Mouse (Mus musculus) T-cell, adult 2 months (primary cell): ENCODE measurements around the gene Sod2.
"Not testable (repeated sequence)": the region's sequence is repeated elsewhere in the genome, so short reads cannot be mapped to it uniquely, and the experiment has no call there.

Experiments used
- DNase-seq: peaks from one replicate; pipeline ENCODE4 v3.0.0; 2022; ENCODE audit warnings: low spot score

The Sod2 gene

DNA sequence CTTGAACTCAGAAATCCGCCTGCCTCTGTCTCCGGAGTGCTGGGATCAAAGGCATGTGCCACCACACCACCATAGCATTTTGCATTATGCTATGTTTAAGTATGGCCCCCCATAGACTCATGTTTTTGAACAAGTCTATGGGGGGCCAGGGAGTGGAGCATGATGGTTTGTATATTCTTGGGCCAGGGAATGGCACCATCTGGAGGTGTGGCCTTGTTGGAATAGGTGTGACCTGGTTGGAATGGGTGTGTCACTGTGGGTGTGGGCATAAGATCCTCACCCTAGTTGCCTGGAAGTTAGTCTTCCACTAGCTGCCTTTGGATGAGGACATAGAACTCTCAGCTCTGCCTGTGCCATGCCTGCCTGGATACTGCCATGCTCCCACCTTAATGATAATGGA, at the start of gene Sod2:
Gene Sod2 (plus strand): TSS at position 301 of the 400 bp plus-strand sequence.
- DNase-seq = not testable (repeated sequence)

GRCm38 (mm10) chr17:12959377-12959776, 47.3 kb upstream of the Sod2 start:
- not testable (repeated sequence) for DNase-seq

- DNase-seq = peak; percentile 96
Observed at GRCm38 (mm10) chr17:12960331-12960873, 46.2 kb upstream of the Sod2 start, which contains the start of gene Acat2. Acat2 (minus strand) TSS chr17:12960747.

DNA sequence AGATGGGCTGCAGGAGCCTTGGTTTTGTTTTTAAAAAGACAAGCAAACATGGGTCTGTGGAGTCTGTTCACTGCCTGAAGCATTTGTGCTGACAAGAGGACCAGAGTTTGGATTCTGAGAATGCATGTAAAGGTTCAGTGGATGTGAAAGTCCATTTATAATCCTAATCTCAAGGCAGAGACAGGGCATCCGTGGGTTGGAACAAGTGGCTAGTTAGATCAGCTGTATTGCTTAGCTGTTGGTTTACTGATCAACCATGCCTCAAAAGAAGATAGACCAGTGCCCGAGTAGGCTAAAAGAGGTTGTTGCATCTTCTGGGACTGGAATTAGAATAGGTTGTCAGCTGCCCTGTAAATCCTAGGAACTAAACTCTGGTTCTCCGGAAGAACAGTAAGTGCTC, 43.2 kb upstream of the Sod2 start:
- DNase-seq = no peak

GRCm38 (mm10) chr17:12967173-12967572, 39.5 kb upstream of the Sod2 start:
- DNase-seq = no peak

GRCm38 (mm10) chr17:12973851-12974250, 32.8 kb upstream of the Sod2 start:
- no peak for DNase-seq

GRCm38 (mm10) chr17:12978546-12978945, 28.1 kb upstream of the Sod2 start:
- no peak for DNase-seq

- no peak for DNase-seq
Observed at GRCm38 (mm10) chr17:12983988-12984387, 22.7 kb upstream of the Sod2 start.

- peak; percentile 38 for DNase-seq
Observed at GRCm38 (mm10) chr17:12988096-12988495, 18.6 kb upstream of the Sod2 start.

- DNase-seq = no peak
Observed at GRCm38 (mm10) chr17:12990567-12991145, 16.0 kb upstream of the Sod2 start.

GRCm38 (mm10) chr17:12991194-12991634, 15.4 kb upstream of the Sod2 start:
- peak; percentile 29 for DNase-seq

- peak; percentile 81 for DNase-seq
Observed at GRCm38 (mm10) chr17:12991635-12992358, 14.8 kb upstream of the Sod2 start.

DNA sequence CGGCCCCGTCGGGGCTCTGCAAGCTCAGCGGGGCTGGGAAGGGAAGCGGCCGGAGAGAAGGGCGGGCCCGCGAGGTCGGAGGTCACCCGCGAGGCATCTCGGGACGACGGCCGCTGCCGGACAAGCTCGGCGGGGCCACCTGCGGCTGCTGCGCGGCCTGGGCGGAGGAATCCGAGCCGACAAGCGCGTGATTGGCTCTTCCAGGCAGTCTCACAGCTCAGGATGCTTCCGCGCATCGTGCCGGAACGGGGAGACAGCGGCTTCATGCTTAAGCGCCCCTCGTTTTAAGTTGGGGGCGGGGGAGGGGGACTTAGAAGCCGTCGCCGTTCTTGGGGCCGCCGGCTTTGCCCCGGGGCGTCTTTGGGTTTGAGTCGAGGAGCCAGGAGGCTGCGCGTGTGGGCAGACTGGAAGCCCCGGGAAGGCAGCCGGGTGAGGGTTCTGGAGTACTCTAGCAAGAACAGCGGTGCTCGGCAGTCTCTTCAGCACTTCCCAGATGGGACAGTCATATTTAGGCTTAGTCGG, 14.1 kb upstream of the Sod2 start:
- DNase-seq = peak; percentile 81

DNA sequence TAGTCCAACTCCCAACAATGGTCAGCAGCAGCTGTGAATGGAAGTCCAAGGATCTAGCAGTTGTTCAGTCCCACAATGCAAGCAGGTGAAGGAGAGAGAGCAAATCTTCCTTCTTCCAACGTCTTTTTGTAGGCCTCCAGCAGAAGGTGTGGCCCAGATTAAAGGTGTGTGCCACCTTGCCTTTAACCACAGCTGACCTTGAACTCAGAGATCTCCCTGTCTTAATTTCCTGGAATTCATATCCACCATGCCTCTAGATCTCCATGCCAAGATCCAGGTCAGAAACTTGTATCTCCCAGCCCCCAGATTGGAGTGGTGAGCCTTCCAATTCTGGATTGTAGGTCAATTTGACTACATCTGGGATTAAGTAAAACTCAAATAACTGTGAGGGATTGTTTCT, 12.6 kb upstream of the Sod2 start, which contains the start of gene Wtap:
Gene Wtap (minus strand): TSS at position 101 of the 400 bp plus-strand sequence.
- no peak for DNase-seq

DNA sequence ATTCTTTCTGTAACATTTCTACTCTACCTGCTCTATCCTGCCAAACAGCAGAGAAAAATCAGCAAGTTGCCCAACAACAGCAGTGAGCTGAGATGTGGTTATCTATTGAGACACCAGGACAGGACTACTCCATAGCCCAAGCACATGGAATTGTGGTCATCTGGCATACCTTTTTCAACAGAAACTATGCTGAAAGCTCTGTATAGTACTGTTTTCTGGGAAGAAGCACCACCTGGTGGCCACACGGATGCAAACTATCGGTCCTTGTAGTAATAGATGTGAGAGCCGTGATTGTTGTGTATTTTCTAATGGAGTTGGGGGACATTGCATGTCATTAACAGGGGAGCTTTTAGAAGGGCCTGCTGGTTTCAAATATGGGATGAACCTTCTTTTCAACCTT, 10.3 kb upstream of the Sod2 start:
- peak; percentile 51 for DNase-seq

- DNase-seq = no peak
Observed at GRCm38 (mm10) chr17:12997890-12998289, 8.8 kb upstream of the Sod2 start.

GRCm38 (mm10) chr17:12999069-12999468, 7.6 kb upstream of the Sod2 start:
- no peak for DNase-seq

DNA sequence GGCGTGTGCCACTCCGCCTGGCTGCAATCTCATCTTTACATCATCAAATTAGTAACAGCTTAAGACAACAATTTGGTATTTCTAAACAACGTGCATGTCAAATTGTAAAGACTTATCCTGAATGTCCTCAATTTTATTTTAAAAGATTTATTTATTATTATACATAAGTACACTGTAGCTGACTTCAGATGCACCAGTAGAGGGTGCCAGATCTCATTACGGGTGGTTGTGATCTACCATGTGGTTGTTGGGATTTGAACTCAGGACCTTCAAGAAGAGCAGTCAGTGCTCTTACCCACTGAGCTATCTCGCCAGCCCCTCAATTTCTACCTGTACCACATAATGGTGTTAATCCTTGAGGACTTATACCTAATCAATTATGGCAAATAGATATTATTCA, 4.4 kb upstream of the Sod2 start:
- not testable (repeated sequence) for DNase-seq

- DNase-seq = not testable (repeated sequence)
Observed at GRCm38 (mm10) chr17:13004436-13004835, 2.2 kb upstream of the Sod2 start.

- no peak for DNase-seq
Observed at GRCm38 (mm10) chr17:13006984-13007383, 338 bp downstream of the Sod2 start.

GRCm38 (mm10) chr17:13007730-13008425, 1.2 kb downstream of the Sod2 start:
- peak; percentile 92 for DNase-seq

DNA sequence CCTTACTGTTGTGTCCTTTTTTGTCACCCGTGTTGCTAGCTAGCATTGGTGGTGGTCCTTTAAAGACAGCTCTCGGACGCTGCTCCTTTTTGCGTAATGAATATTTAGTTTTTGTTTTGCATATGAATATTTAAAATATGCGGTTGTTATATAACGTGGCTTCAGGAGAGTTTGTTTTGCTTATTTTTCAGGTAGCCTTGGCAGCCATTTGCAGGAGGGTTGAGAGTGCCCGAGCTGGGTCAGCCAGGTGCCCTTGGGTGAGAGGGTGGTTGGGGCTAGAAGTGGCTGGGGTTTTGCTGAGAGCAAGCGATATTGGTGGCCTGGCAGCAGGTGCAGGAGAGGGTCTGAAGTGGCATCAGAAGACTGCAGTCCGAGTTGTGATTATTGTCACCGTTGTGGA, 1.9 kb downstream of the Sod2 start:
- peak; percentile 7 for DNase-seq
